Mouse (Mus musculus) cerebellum, adult 9-11 months (tissue): ENCODE measurements at regions not wholly inside any gene's neighbourhood (a gene's known extent, or its start where the extent isn't known, plus 50 kb on each side); places are given as distances from the start of the nearest gene placed in this dataset.

Experiments
- DNase-seq: peaks from one replicate; pipeline ENCODE4 v3.0.0; 2022

- DNase-seq = no peak
These were observed 62.2 kb upstream of the Rreb1 start for GRCm38 (mm10) chr13:37715770-37716693.

GRCm38 (mm10) chr13:37717793-37718192, 60.4 kb upstream of the Rreb1 start:
- no peak for DNase-seq

GRCm38 (mm10) chr13:37718364-37718763, 59.8 kb upstream of the Rreb1 start:
- no peak for DNase-seq
